Mouse (Mus musculus) midbrain, embryonic 11.5 days (tissue): Measurements from ENCODE around the gene Mfap2. TPM values are rescaled to one million over a fixed set of nuclear protein-coding genes. Genes with fewer than 3 reads are reported as not detected.

Experiments used
- ATAC-seq: fragments of 200-750 bp; cut with Nextera tagmentation; 2 replicates; pipeline ENCODE4 v1.8.0; 2017; ENCODE audit warnings: moderate TSS enrichment, moderate library complexity; ENCODE audit not compliant: low FRiP score
- DNase-seq: peaks from one replicate; pipeline ENCODE4 v3.0.0; 2015; ENCODE audit warnings: low spot score; ENCODE audit errors: missing footprints
- H3K27ac ChIP-seq: fragments of 300-500 bp; sonication (generic); 2 replicates; pipeline ENCODE4 v1.5.1; 2014; ENCODE audit warnings: low read depth, low read length
- H3K27me3 ChIP-seq: fragments of 300-500 bp; sonication (generic); 2 replicates; pipeline ENCODE4 v1.6.1; 2014; ENCODE audit warnings: mild to moderate bottlenecking, low read length, moderate library complexity, mixed read lengths; ENCODE audit not compliant: control insufficient read depth, insufficient read depth
- H3K36me3 ChIP-seq: fragments of 300-500 bp; sonication (generic); 2 replicates; pipeline ENCODE4 v1.6.1; 2014; ENCODE audit warnings: mild to moderate bottlenecking, low read length, moderate library complexity, mixed read lengths; ENCODE audit not compliant: control insufficient read depth, insufficient read depth
- H3K4me1 ChIP-seq: fragments of 300-500 bp; sonication (generic); 2 replicates; pipeline ENCODE4 v1.6.1; 2014; ENCODE audit warnings: low read length; ENCODE audit not compliant: control insufficient read depth, insufficient read depth
- H3K4me2 ChIP-seq: fragments of 300-500 bp; sonication (generic); 2 replicates; pipeline ENCODE4 v1.6.1; 2014; ENCODE audit warnings: mild to moderate bottlenecking, moderate library complexity
- H3K4me3 ChIP-seq: fragments of 300-500 bp; sonication (generic); 2 replicates; pipeline ENCODE4 v1.5.1; 2014; ENCODE audit warnings: low read depth, low read length
- H3K9ac ChIP-seq: fragments of 300-500 bp; sonication (generic); 2 replicates; pipeline ENCODE4 v1.6.1; 2014; ENCODE audit warnings: low read length
- H3K9me3 ChIP-seq: fragments of 300-500 bp; sonication (generic); 2 replicates; pipeline ENCODE4 v1.6.1; 2016; ENCODE audit warnings: low read length; ENCODE audit not compliant: control insufficient read depth
- WGBS: fragments of 180-500 bp; shearing (Covaris S2); extraction: QIAGEN DNeasy Blood & Tissue Kit; methylation state at CpG from one replicate; pipeline ENCODE4 v1.1.7; 2014; 5-methylcytosine and 5-hydroxymethylcytosine counted together
- polyA plus RNA-seq: library from polyadenylated mRNA; unstranded; fragments of >200 nt; fragmentation: Nextera tagmentation; extraction: Ambion mirVana; gene quantifications from 2 replicates; pipeline ENCODE4 v1.2.1, GENCODE M21; 2014

Mfap2 gene
- polyA plus RNA-seq = 250 and 254 TPM in 2 replicates

GRCm38 (mm10) chr4:141010118-141010517, at the start of gene Mfap2:
Gene Mfap2 (plus strand): TSS chr4:141010418.
- DNase-seq (no peak), ATAC-seq (peak; percentile 3; the same call in 1 of the 2 replicates)
- no peaks in the 10 kb centered on the region for H3K9me3 ChIP-seq
- peaks cover 17% of the 10 kb centered on the region for H3K36me3 ChIP-seq
- H3K4me2 ChIP-seq = peak within 1 kb of the TSS; percentile 75
- H3K4me1 ChIP-seq = peaks cover 21% of the 10 kb centered on the region
- WGBS = 16% methylated on average over 7 of the region's 7 CpGs
- peak within 1 kb of the TSS; percentile 83 for H3K4me3 ChIP-seq
- peak within 1 kb of the TSS; percentile 70 for H3K27ac ChIP-seq
- H3K9ac ChIP-seq = peak within 1 kb of the TSS; percentile 93
- H3K27me3 ChIP-seq = no peaks in the 10 kb centered on the region

GRCm38 (mm10) chr4:140960781-140961466, 49.3 kb upstream of the Mfap2 start, which contains the start of gene Sdhb:
Gene Sdhb (plus strand): TSS chr4:140961203.
- H3K36me3 ChIP-seq = no peaks in the 10 kb centered on the region
- peak within 1 kb of the TSS; percentile 96 for H3K9ac ChIP-seq
- peak within 1 kb of the TSS; percentile 96 for H3K4me2 ChIP-seq
- WGBS = 3% methylated on average over 37 of the region's 37 CpGs
- peak within 1 kb of the TSS; percentile 67 for H3K27ac ChIP-seq
- peaks cover 23% of the 10 kb centered on the region for H3K4me1 ChIP-seq
- H3K27me3 ChIP-seq = no peaks in the 10 kb centered on the region
- H3K4me3 ChIP-seq = peak within 1 kb of the TSS; percentile 74
- H3K9me3 ChIP-seq = no peaks in the 10 kb centered on the region
- ATAC-seq = peak; percentile 96
- DNase-seq = peak; percentile 98

- Histone ChIP-seq H3K4me1 (peaks cover 22% of the 10 kb centered on the region), H3K4me3 (peak overlapping the region; percentile 74), H3K9me3 (no peaks in the 10 kb centered on the region), H3K36me3 (no peaks in the 10 kb centered on the region), H3K27ac (peak overlapping the region; percentile 67), H3K27me3 (no peaks in the 10 kb centered on the region), H3K9ac (peak overlapping the region; percentile 96), H3K4me2 (peak overlapping the region; percentile 96)
- ATAC-seq (peak; percentile 6), DNase-seq (no peak)
- whole genome bisulfite sequencing = 2% methylated on average over 38 of the region's 38 CpGs
These were observed 48.6 kb upstream of the Mfap2 start for GRCm38 (mm10) chr4:140961467-140962206.

GRCm38 (mm10) chr4:140962207-140962909, 47.9 kb upstream of the Mfap2 start:
- no peak overlapping the region for H3K27ac ChIP-seq
- no peak for ATAC-seq

GRCm38 (mm10) chr4:140962950-140963349, 47.3 kb upstream of the Mfap2 start:
- no peaks in the 10 kb centered on the region; the same call in 1 of the 2 replicates for H3K36me3 ChIP-seq
- H3K4me2 ChIP-seq = no peak overlapping the region
- H3K4me3 ChIP-seq = no peak overlapping the region
- no peaks in the 10 kb centered on the region for H3K9me3 ChIP-seq
- ATAC-seq (no peak), DNase-seq (no peak)
- H3K27me3 ChIP-seq = no peaks in the 10 kb centered on the region
- WGBS = 53% methylated on average over 5 of the region's 5 CpGs
- H3K9ac ChIP-seq = no peak overlapping the region
- peaks cover 15% of the 10 kb centered on the region for H3K4me1 ChIP-seq
- no peak overlapping the region for H3K27ac ChIP-seq

More at GRCm38 (mm10) chr4:140962207-140962909, 47.9 kb upstream of the Mfap2 start:
- 82% methylated on average over 8 of the region's 8 CpGs for WGBS
- Histone ChIP-seq H3K9ac (peak overlapping the region; percentile 96), H3K4me3 (peak overlapping the region; percentile 74), H3K9me3 (no peaks in the 10 kb centered on the region), H3K36me3 (no peaks in the 10 kb centered on the region; the same call in 1 of the 2 replicates), H3K4me1 (peaks cover 16% of the 10 kb centered on the region), H3K27me3 (no peaks in the 10 kb centered on the region), H3K4me2 (peak overlapping the region; percentile 96)
- DNase-seq = no peak

GRCm38 (mm10) chr4:140963941-140964597, 46.1 kb upstream of the Mfap2 start:
- no peak overlapping the region for H3K4me3 ChIP-seq
- H3K27me3 ChIP-seq = no peaks in the 10 kb centered on the region
- H3K27ac ChIP-seq = no peak overlapping the region
- H3K36me3 ChIP-seq = no peaks in the 10 kb centered on the region; the same call in 1 of the 2 replicates
- no peaks in the 10 kb centered on the region for H3K9me3 ChIP-seq
- H3K4me1 ChIP-seq = peaks cover 15% of the 10 kb centered on the region
- no peak overlapping the region for H3K9ac ChIP-seq
- H3K4me2 ChIP-seq = no peak overlapping the region
- ATAC-seq (no peak), DNase-seq (no peak)
- 85% methylated on average over 9 of the region's 9 CpGs for WGBS

GRCm38 (mm10) chr4:140964620-140965019, 45.6 kb upstream of the Mfap2 start:
- no peaks in the 10 kb centered on the region for H3K27me3 ChIP-seq
- DNase-seq = peak; percentile 97
- no peak overlapping the region for H3K4me2 ChIP-seq
- 16% methylated on average over 7 of the region's 7 CpGs for WGBS
- ATAC-seq = no peak
- no peaks in the 10 kb centered on the region for H3K9me3 ChIP-seq
- peaks cover 15% of the 10 kb centered on the region for H3K4me1 ChIP-seq
- no peak overlapping the region for H3K4me3 ChIP-seq
- H3K9ac ChIP-seq = 0 out of 2 replicates have a peak overlapping the region, but pooled peaks have one; percentile 20
- H3K36me3 ChIP-seq = no peaks in the 10 kb centered on the region; the same call in 1 of the 2 replicates
- no peak overlapping the region for H3K27ac ChIP-seq

- Histone ChIP-seq H3K9me3 (no peaks in the 10 kb centered on the region), H3K9ac (no peak overlapping the region), H3K4me3 (no peak overlapping the region), H3K4me2 (no peak overlapping the region), H3K27ac (no peak overlapping the region), H3K4me1 (peaks cover 5% of the 10 kb centered on the region), H3K27me3 (no peaks in the 10 kb centered on the region), H3K36me3 (peaks cover 8% of the 10 kb centered on the region)
- no peak for ATAC-seq
- 85% methylated on average over 11 of the region's 11 CpGs for WGBS
- DNase-seq = no peak
These were observed 42.6 kb upstream of the Mfap2 start for GRCm38 (mm10) chr4:140967386-140968159.
